Mouse (Mus musculus) CD4-positive, CD25-positive, alpha-beta regulatory T cell, adult 4 months (primary cell): ENCODE data around the gene Stk17b. TPM values are rescaled to one million over a fixed set of nuclear protein-coding genes. Genes with fewer than 3 reads are reported as not detected.
"Not testable (repeated sequence)": the region's sequence is repeated elsewhere in the genome, so short reads cannot be mapped to it uniquely, and the experiment has no call there.

ENCODE experiments used
- ATAC-seq: one replicate; pipeline ENCODE4 v1.8.0; 2017
- polyA plus RNA-seq, 2 experiments: library from polyadenylated mRNA; unstranded; fragments of 100-300 nt; shearing (Covaris generic); gene quantifications; one replicate each; pipeline ENCODE4 v1.2.1; 2017

Gene Stk17b
- polyA plus RNA-seq, 2 experiments from 2014 or later, result 437 to 460 TPM

DNA sequence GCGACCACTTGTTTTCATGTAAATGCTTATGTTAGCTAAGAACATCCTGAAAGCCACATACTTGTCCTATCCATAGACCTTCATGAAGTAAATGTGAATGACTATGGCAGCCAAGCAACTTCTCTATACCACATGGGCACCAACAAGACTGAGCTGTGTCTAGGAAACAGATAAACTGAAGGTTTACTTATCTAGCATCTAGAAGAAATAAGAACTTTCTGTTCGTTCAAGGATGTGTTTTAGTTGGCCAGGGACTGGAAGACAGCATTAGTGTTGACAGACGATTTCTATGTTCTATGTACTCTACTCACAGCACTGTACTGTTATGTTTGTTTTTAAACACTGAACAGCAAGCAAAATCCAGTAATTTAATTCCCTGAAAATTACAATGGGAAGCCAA is 2.9 kb downstream of the Stk17b start:
- ATAC-seq, result no peak

GRCm38 (mm10) chr1:53781311-53781710 is 3.7 kb downstream of the Stk17b start:
- ATAC-seq, result peak; percentile 14

DNA sequence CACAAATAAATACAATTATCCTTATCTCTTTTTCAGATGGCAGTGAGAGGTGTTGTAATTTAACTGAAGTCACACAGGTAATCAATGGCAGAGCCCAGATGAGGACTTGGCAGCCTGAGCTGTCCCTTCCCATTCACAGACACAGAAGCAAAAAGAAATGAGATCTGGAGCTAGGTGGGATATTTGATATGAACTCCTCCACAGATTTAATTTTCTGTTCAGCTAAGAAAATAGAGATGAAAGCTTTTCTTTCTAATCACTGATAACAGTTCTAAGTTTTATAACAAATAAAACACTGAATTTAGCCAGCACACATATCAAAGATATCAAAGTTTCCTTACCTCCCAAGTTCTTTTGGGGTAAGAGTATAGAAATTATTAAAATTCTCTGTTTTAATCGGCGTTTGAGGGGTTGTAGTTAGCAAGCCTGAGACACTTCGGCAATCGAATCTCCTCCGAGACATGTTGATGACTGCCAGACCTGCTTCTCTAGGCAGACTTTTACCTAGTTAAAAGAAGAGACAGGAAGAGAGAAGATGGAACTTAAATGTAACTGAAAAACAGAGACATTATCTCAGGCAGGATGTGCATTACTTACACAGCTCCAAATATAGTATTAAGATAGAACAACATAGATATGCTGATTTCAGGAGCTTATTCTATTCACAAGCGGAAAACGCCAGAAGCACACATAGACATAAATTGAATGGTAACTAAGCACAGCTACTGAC is 8.7 kb downstream of the Stk17b start:
- ATAC-seq, result peak; percentile 63

DNA sequence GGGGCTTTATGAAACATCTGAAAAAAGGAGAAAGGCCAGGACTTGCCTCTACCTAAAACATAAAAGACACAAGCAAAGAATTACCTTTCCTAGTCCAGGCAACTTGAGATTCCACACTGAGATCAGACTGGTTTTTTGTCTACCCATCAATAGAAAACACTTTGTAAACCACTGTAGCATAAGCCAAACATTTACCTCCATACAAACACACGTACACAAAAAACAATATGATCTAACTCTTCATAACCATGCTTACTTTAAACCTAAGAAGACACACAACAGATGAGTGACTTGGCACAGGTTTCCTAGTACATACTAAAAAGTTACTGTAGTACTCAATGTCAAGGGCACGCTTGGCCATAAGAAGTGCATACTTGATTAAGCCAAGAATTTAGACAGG is 9.5 kb downstream of the Stk17b start:
- no peak for ATAC-seq

DNA sequence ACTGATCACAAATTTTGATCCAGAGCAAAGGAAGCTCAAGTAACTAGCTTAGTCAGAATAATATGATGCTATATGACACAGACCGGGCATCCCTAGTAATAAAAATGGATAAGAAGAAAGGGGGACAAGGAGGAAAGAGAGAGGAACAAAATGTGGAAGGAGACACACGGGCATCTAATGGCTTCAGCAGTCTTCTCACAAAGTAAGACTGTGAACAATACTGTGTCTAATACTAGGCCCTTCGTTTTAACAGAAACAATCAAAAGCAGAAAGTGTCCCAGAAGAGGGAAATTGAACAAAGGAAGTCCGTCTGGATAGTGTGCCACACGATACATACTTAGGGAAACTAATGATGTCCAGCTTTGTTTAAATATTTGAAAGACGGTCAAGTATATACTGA is 10.0 kb downstream of the Stk17b start:
- no peak for ATAC-seq

GRCm38 (mm10) chr1:53774571-53774970 is 10.5 kb downstream of the Stk17b start:
- ATAC-seq, result no peak

- ATAC-seq, result peak; percentile 76
Observed at GRCm38 (mm10) chr1:53773994-53774393, 11.0 kb downstream of the Stk17b start.

- no peak for ATAC-seq
Observed at GRCm38 (mm10) chr1:53772967-53773366, 12.1 kb downstream of the Stk17b start.

DNA sequence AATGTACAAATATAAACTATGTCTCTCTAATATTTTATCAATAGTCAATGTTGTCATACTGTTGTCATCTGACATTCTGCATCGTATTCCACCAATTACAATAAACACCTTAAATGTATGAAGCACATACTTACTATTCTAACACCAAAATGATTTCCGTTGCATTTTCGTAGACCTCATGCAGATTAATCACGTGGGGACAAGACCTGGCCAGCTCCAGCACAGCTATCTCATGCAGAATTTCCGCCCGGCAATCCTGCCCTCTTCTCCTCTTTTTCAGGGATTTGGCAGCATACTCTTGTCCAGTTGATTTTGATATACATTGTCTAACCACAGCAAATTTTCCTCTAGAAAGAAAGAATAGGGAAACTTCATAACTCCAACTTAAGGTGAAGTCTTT is 13.5 kb downstream of the Stk17b start:
- no peak for ATAC-seq

DNA sequence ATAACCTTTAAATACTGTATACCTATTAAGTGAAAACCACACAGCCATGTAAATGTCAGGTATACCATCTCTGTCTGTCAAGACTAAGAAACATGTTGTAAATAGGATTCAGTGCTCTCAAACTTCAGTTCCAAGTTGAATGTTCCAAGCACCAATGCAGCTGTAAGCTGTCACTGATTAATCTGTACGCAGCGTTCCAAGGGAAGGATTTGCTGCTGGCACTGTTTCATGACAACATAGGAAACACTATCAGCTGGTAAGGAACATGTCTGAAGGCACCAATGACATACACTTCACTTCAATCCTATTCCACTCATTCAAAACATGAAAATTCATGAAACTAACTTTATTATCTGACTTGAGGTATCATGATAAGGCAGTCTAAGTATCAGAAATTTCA is 18.9 kb downstream of the Stk17b start:
- no peak for ATAC-seq

- no peak for ATAC-seq
Observed at GRCm38 (mm10) chr1:53757316-53757715, 27.7 kb downstream of the Stk17b start.

DNA sequence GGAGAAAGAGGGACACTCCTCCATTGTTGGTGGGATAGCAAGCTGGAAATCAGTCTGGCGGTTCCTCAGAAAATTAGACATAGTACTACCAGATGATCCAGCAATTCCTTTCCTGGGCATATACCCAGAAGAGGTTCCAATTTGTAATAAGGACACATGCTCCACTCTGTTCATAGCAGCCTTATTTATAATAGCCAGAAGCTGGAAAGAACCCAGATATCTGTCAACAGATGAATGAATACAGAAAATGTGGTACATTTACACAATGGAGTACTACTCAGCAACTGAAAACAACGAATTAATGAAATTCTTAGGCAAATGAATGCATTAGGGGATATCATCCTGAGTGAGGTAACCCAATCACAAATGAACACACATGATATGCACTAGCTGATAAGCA is 31.5 kb downstream of the Stk17b start:
- ATAC-seq, result not testable (repeated sequence)

DNA sequence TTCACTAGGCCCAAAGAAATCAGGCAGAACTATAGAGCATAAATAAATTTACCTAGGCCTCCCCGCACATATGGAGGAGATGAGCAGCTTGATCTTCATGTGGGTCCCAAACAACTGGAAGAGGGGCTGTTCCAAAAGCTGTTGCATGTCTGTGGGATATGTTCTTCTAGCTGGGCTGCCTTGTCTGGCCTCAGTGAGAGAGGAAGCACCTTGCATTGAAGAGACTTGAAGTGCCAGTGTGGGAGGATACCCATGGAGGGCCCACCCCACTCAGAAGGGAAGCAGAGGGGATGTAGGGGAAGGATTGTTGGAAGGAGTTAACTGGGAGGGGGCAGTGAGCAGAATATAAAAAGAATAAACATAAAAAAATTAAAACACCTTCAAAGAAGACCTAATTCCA is 33.9 kb downstream of the Stk17b start:
- ATAC-seq, result no peak

GRCm38 (mm10) chr1:53750697-53751096 is 34.3 kb downstream of the Stk17b start:
- ATAC-seq, result not testable (repeated sequence)

GRCm38 (mm10) chr1:53749881-53750385 is 35.1 kb downstream of the Stk17b start:
- not testable (repeated sequence) for ATAC-seq

- no peak for ATAC-seq
Observed at GRCm38 (mm10) chr1:53748571-53748970, 36.5 kb downstream of the Stk17b start.

DNA sequence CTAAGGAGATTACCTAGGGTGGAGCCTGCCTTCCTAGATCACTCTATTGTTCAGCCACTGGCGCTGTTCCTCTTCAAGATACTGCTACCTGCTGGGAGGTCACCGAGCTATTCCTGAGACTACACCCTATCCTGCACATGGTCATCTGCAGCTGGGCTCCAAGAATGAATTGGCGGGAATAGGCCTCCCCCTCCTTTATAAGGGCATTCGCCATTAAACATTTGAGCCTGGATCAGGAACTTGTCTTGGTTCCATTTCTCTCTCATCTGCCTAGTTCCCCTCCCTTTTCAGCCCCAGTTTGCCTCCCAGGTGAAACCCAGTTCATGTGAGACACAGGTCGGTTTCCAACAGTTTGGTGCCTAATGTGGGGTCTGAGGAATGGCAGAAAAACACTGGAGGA is 39.0 kb downstream of the Stk17b start:
- ATAC-seq, result no peak

- ATAC-seq, result no peak
Observed at GRCm38 (mm10) chr1:53741742-53742458, 43.1 kb downstream of the Stk17b start.

- ATAC-seq, result no peak
Observed at GRCm38 (mm10) chr1:53740777-53741336, 44.2 kb downstream of the Stk17b start.

DNA sequence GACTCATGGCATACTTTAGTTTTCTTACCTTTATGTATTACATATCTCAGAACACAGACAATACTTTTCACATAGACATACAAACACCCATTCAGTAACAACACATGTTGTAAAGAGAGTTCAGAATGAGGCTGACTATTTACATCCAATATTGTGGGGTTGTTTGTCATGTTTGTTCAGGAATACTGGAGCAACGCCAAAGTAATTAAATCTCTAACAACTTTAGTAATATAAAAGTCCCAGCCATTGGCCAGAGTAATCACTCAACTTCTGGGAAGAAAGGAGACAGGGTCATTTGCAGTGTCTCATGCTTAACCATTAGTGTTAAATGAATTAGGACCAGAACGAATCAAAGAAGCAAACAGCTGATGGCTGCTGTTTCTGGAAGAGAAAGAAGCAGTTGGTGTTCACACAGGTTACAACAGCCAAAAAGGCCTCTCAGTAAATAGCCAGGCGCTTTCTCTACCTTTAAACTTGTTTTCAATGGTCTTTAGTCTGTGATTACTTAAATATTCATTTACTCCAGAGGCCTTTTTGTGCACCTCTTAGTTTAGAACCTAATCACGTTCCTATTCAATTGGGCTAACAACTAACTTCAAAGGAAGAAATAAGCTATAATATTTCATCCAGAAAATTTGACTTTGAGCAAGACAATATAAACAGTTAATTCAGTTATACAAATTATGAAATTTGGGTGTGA is 44.8 kb downstream of the Stk17b start:
- not testable (repeated sequence) for ATAC-seq

DNA sequence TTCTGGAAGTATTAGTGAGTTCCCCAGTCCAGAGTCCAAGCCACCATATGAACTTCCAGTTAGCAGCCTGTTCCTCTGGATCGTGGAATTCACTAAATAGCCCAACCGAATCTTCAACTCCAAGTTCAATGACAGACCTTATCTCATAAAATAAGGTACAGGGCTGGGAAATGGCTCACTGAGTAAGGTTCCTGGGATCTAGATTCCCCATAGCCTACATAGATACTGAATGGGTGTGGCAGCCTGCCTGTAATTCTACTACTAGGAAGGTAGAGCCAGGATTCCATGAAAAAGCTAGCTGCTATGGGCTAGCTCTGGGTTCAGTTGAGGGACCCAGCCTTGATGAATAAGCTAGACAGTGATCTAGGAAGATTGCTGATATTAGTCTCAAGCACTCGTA is 48.4 kb downstream of the Stk17b start:
- no peak for ATAC-seq

DNA sequence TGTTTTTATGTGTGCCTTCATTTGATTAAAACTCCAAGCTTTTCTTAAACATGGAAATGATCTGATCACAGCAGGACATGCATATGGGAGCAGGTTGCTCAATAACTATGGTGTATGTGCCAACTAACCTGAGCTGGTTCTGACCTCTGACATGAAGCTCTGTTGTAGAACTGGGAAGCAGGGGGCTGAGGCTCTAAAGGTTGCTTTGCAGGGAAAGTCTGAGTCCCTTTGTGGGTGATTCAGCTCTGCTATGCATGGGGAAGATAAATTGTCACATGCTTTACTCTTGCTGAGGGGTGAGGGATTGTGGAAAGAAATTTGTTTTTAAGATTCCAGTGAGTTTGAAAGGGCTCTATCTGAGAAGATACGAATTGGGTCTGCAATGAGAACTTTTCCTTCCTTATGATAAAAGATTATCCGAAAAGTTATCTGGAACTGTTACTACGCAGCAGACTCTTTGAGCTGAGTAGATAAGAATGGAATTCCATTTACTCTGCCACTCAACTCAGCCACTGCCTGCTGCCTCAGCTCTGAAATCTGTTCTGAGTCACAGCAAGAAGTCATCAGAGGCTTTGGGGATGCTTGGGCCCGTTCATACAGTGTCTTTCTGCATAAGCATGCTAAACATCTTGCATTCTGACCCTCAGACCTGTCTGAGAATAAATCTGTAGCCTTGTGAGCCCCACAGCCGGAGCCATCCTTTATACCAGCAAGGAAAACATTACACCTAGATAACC is 56.4 kb downstream of the Stk17b start:
- no peak for ATAC-seq
